24 mouse cellular contexts compared by ENCODE assay signal in the genomic region with DNA sequence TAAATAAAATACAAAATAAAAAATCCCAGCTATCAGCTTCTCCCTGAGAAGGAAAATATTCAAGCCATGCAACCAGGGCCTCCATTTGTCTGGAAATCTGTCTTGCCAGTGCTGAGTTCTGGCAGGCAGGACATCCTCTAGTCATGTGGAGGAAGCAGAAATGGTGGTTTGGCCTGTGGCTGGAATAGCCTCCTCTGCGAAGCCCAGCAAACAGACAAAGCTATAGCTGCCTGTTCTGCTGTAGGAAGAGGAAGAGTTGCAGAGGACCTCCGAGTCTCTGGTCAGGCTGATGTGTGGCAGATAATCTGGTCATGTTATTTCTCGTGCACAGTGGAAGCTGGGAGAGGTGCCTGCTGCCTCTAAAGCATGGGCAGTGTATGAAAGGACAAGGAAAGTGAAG. TPM values are rescaled to one million over a fixed set of nuclear protein-coding genes. Genes with fewer than 3 reads are reported as not detected.
DNase-seq lines count a peak whose midpoint lies in the region; ATAC-seq and TF ChIP-seq lines count a peak whose summit lies in the region.
"Had no signal": no experiment of that assay in that cellular context is flagged by ENCODE, and none has a peak within 500 bp of the region (broad histone marks: within the 10 kb centered on the region; RNA-seq: fewer than 3 reads in every experiment).

No protein-coding gene starts in this region.

- 35% methylated on average over 3 of the region's 3 CpGs for WGBS in thymus, adult 2 months

- H3K27me3 ChIP-seq in thymus, adult 2 months (ENCODE audit: control insufficient read depth, insufficient read depth, low read length) = no peaks in the 10 kb centered on the region
- H3K27me3 ChIP-seq: embryonic facial prominence, embryonic 12.5 days; forebrain, embryonic 12.5 days; Patski had no signal

- H3K36me3 ChIP-seq in thymus, adult 2 months (ENCODE audit: control insufficient read depth, insufficient read depth, low read length) = no peaks in the 10 kb centered on the region
- H3K36me3 ChIP-seq: embryonic facial prominence, embryonic 12.5 days; forebrain, embryonic 10.5 days; forebrain, embryonic 12.5 days had no signal

- no peaks in the 10 kb centered on the region for H3K4me1 ChIP-seq in thymus, adult 2 months (replicated peaks; ENCODE audit: control insufficient read depth, insufficient read depth, low read length)
- H3K4me1 ChIP-seq: embryonic facial prominence, embryonic 12.5 days; forebrain, embryonic 10.5 days; forebrain, embryonic 12.5 days had no signal

- DNase-seq in heart, adult 11 months = peak; percentile 27
- no peak for DNase-seq in heart, postnatal 14 days
- DNase-seq in 416B (ENCODE audit: low read depth) = peak; percentile 85
- DNase-seq in thymus, adult 2 months = no peak
- DNase-seq in lung, postnatal 14 days = no peak
- DNase-seq: adrenal gland, adult 8-10 months; adrenal gland, postnatal 14 days; adrenal gland, postnatal 36 days; cerebellum, adult 11-12 months; cerebellum, adult 2 months; cerebellum, adult 9-10 months; cerebellum, postnatal 10 days; cerebellum, postnatal 25 days; embryo, embryonic 11 days had no signal

- TF ChIP-seq POLR2A in thymus, adult 2 months (IDR thresholded peaks at IDR 0.05; ENCODE audit: control insufficient read depth, extremely low read depth, insufficient read depth, low read length, poor library complexity) = no peak

- no peak overlapping the region for H3K4me3 ChIP-seq in thymus, adult 2 months (ENCODE audit: control insufficient read depth, insufficient read depth, low read length)
- H3K4me3 ChIP-seq: embryonic facial prominence, embryonic 12.5 days; forebrain, embryonic 10.5 days; forebrain, embryonic 12.5 days had no signal

- peak; percentile 88 for ATAC-seq in common myeloid progenitor, adult 5-6 weeks (replicated peaks; ENCODE audit: low read depth, poor library complexity, severe bottlenecking)
- peak; percentile 68 to 69 for ATAC-seq in hematopoietic stem cell, adult 5-6 weeks (replicated peaks in 1 of 2; ENCODE audit: insufficient read depth in 1 of 2, low FRiP score in 2 of 2, low TSS enrichment in 1 of 2, low read depth in 1 of 2, poor library complexity in 2 of 2, severe bottlenecking in 2 of 2)
- ATAC-seq in erythroid progenitor cell, adult 5-6 weeks (replicated peaks; ENCODE audit: low FRiP score, poor library complexity, severe bottlenecking) = no peak
- ATAC-seq: activated CD4-positive, CD25-positive, alpha-beta regulatory T cell, adult 4 months; forebrain, embryonic 14.5 days; forebrain, embryonic 16.5 days; Patski had no signal

- no peak for TF ChIP-seq CTCF in thymus, adult 2 months (IDR thresholded peaks at IDR 0.05; ENCODE audit: borderline replicate concordance, control insufficient read depth, extremely low read depth, insufficient read depth, low read length, poor library complexity)

- no peak overlapping the region for H3K27ac ChIP-seq in thymus, adult 2 months (ENCODE audit: control insufficient read depth, insufficient read depth, low read length)
- H3K27ac ChIP-seq: embryonic facial prominence, embryonic 12.5 days; forebrain, embryonic 10.5 days; forebrain, embryonic 12.5 days had no signal

- intact Hi-C loops in heart, postnatal 14 days (cut with DNase I) = no loop called here

RNA-seq across cellular contexts. Expression of a gene that starts 50.4 kb away (rescaled TPM):
- total RNA-seq in heart, postnatal 14 days (2021) = 1 to 10 TPM; 8.0 to 8.1 TPM
- 4.3 and 7.2 TPM in 2 replicates for total RNA-seq in common myeloid progenitor, adult 5-6 weeks (2017)
- 6.6 and 9.4 TPM in 2 replicates for total RNA-seq in hematopoietic stem cell, adult 5-6 weeks (2017)
- 195 and 197 TPM in 2 replicates for total RNA-seq in erythroid progenitor cell, adult 5-6 weeks (2015; ENCODE audit: low replicate concordance)
- 146 and 154 TPM in 2 replicates for total RNA-seq in erythroid progenitor cell, adult 5-6 weeks (2017; ENCODE audit: low replicate concordance)
- polyA plus RNA-seq in thymus, adult 2 months (2012; rRNA removed) = 15.5 and 16.8 TPM in 2 replicates

Comparison
In these comparisons a context has a peak if more than half of its experiments do, and no peak if none do; other contexts are left out.
1. DNase-seq: peak in heart, adult 11 months (single experiment) and 416B (single experiment); none in heart, postnatal 14 days (0 of 2), thymus, adult 2 months (single experiment) and lung, postnatal 14 days (single experiment).
2. RNA of a gene that starts 50.4 kb away (total RNA-seq): 146 to 197 TPM in erythroid progenitor cell, adult 5-6 weeks; 6.6 to 9.4 TPM in hematopoietic stem cell, adult 5-6 weeks, 8.0 to 8.1 TPM in heart, postnatal 14 days and 4.3 to 7.2 TPM in common myeloid progenitor, adult 5-6 weeks; every median in the first group is over 10 times any median in the second.